Mouse (Mus musculus) E14TG2a.4 (cell line): ENCODE results near the gene Ethe1.

Experiments used
- H3K27me3 ChIP-seq: 2 replicates; pipeline ENCODE4 v1.6.1; 2014; ENCODE audit warnings: low read length, control low read depth; ENCODE audit not compliant: insufficient read depth
- H3K36me3 ChIP-seq: 2 replicates; pipeline ENCODE4 v1.6.1; 2014; ENCODE audit warnings: low read length, control low read depth; ENCODE audit not compliant: insufficient read depth
- H3K4me1 ChIP-seq: replicated peaks from 2 replicates; pipeline ENCODE4 v1.6.1; 2014; ENCODE audit warnings: low read depth, low read length, control low read depth
- H3K4me3 ChIP-seq: replicated peaks from 2 replicates; pipeline ENCODE4 v1.5.1; 2014; ENCODE audit warnings: mild to moderate bottlenecking, low read length
- H3K9me3 ChIP-seq: 2 replicates; pipeline ENCODE4 v1.6.1; 2014; ENCODE audit warnings: low read length, control low read depth
- CTCF ChIP-seq: conservative IDR thresholded peaks from 2 replicates; pipeline ENCODE4 v1.5.1; 2014; ENCODE audit warnings: low read length
- NANOG ChIP-seq: IDR thresholded peaks from 2 replicates; pipeline ENCODE4 v1.6.1; 2014; ENCODE audit warnings: borderline replicate concordance, low read length, mixed read lengths
- POU5F1 ChIP-seq: IDR thresholded peaks from 2 replicates; pipeline ENCODE4 v1.6.1; 2014; ENCODE audit warnings: low read length, borderline replicate concordance

Ethe1 gene

GRCm38 (mm10) chr7:24629672-24630071 lies 42.3 kb downstream of the Ethe1 start:
- Histone ChIP-seq H3K9me3 (peaks cover 17% of the 10 kb centered on the region), H3K4me3 (no peak overlapping the region), H3K36me3 (no peaks in the 10 kb centered on the region), H3K4me1 (peaks cover 47% of the 10 kb centered on the region), H3K27me3 (peaks cover 5% of the 10 kb centered on the region; the same call in 1 of the 2 replicates)
- no peak for TF ChIP-seq POU5F1
- no peak for TF ChIP-seq NANOG
- no peak for TF ChIP-seq CTCF

DNA sequence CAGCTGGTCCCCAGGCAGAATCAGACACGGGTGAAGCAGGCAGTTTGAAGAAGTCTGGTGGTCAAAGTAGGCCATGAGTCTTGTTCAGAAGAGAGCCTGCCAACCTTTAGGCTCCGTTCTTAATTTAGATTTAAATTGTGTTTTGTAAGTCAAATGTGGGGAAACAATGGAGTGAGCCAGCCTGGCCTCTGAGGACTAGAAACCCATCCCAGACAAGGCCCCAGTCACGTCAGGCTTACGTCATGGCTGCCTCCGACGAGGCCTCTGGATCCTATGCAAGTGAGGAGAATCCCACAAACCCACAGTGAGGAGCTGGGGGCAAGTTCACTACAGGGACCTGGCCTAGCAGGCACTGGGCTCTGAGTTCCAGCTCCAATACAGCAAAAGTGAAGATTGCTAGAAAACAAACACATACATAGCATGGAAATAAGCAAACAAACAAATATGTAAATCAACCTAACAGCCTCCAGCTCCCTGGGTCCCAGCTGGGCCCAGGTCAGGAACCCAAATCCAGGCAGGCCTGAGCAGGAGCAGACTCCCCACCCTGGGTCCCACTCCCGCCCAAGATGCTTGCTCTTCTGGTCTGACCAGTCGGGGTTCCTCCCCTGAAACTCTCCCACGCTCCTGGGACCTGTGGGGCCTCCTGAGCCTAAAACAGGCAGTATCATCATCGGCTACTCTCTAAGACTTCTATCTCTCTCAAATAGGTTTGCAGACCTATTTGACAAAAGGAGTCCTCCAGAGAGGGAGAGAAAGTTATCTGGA lies 43.0 kb downstream of the Ethe1 start:
- TF ChIP-seq CTCF (no peak), NANOG (no peak), POU5F1 (no peak)
- Histone ChIP-seq H3K4me1 (peaks cover 47% of the 10 kb centered on the region), H3K27me3 (peaks cover 8% of the 10 kb centered on the region; the same call in 1 of the 2 replicates)

GRCm38 (mm10) chr7:24636264-24636663 lies 48.9 kb downstream of the Ethe1 start, which contains the start of gene Lypd3:
TSS of gene Lypd3 (plus strand) at chr7:24636550.
- Histone ChIP-seq H3K9me3 (peaks cover 21% of the 10 kb centered on the region), H3K27me3 (peaks cover 58% of the 10 kb centered on the region), H3K36me3 (no peaks in the 10 kb centered on the region), H3K4me1 (peaks cover 41% of the 10 kb centered on the region), H3K4me3 (peak within 1 kb of the TSS; percentile 71)
- TF ChIP-seq POU5F1 (no peak), CTCF (no peak), NANOG (no peak)

More for the DNA sequence above, 43.0 kb downstream of the Ethe1 start:
- no peaks in the 10 kb centered on the region for H3K36me3 ChIP-seq
- H3K4me3 ChIP-seq: no peak overlapping the region
- peaks cover 21% of the 10 kb centered on the region for H3K9me3 ChIP-seq

GRCm38 (mm10) chr7:24637046-24637445 lies 49.7 kb downstream of the Ethe1 start:
- no peaks in the 10 kb centered on the region for H3K36me3 ChIP-seq
- TF ChIP-seq NANOG (no peak), CTCF (no peak), POU5F1 (no peak)

GRCm38 (mm10) chr7:24638026-24638856 lies 50.9 kb downstream of the Ethe1 start:
- peaks cover 15% of the 10 kb centered on the region for H3K9me3 ChIP-seq
- peaks cover 61% of the 10 kb centered on the region for H3K27me3 ChIP-seq
- H3K4me1 ChIP-seq: peaks cover 41% of the 10 kb centered on the region
- no peaks in the 10 kb centered on the region for H3K36me3 ChIP-seq
- H3K4me3 ChIP-seq: peak overlapping the region; percentile 73
- TF ChIP-seq POU5F1: no peak

More at GRCm38 (mm10) chr7:24637046-24637445, 49.7 kb downstream of the Ethe1 start:
- peaks cover 41% of the 10 kb centered on the region for H3K4me1 ChIP-seq
- peaks cover 61% of the 10 kb centered on the region for H3K27me3 ChIP-seq
- peaks cover 21% of the 10 kb centered on the region for H3K9me3 ChIP-seq
- H3K4me3 ChIP-seq: peak overlapping the region; percentile 71

- no peaks in the 10 kb centered on the region for H3K36me3 ChIP-seq
- H3K27me3 ChIP-seq: peaks cover 56% of the 10 kb centered on the region
- peaks cover 41% of the 10 kb centered on the region for H3K4me1 ChIP-seq
- H3K4me3 ChIP-seq: no peak overlapping the region; the same call in 1 of the 2 replicates
- no peaks in the 10 kb centered on the region for H3K9me3 ChIP-seq
- TF ChIP-seq POU5F1: no peak
- TF ChIP-seq NANOG: no peak
- no peak for TF ChIP-seq CTCF
Measured at GRCm38 (mm10) chr7:24640450-24640849, 53.1 kb downstream of the Ethe1 start.

DNA sequence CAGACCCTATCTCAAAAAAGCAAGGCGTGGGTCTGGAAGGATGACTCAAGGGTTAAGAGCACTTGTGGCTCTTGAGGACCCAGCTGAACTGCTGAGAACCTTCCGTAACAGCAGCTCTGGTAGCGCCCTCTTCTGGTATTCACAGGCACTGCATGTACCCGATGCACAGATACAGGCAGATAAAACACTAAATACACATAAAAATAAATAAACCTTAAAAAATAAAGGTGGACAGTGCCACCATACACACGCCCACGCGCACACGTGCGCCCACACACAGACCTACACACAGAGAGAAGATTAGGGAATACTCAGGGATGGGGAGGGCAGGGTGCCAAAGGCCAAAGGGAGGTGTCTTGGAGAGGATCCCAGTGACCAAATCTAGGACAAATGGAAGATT lies 55.1 kb downstream of the Ethe1 start:
- H3K4me3 ChIP-seq: no peak overlapping the region
- H3K4me1 ChIP-seq: peaks cover 23% of the 10 kb centered on the region
- TF ChIP-seq POU5F1 (no peak), NANOG (no peak), CTCF (peak; percentile 98)
- peaks cover 37% of the 10 kb centered on the region for H3K27me3 ChIP-seq
- no peaks in the 10 kb centered on the region for H3K36me3 ChIP-seq
- H3K9me3 ChIP-seq: no peaks in the 10 kb centered on the region

GRCm38 (mm10) chr7:24644492-24644891 lies 57.1 kb downstream of the Ethe1 start:
- TF ChIP-seq CTCF (no peak), POU5F1 (no peak), NANOG (no peak)
- Histone ChIP-seq H3K4me3 (no peak overlapping the region), H3K27me3 (peaks cover 18% of the 10 kb centered on the region), H3K9me3 (no peaks in the 10 kb centered on the region), H3K36me3 (no peaks in the 10 kb centered on the region), H3K4me1 (peaks cover 8% of the 10 kb centered on the region)
